Mouse (Mus musculus): ENCODE measurements around the gene C530008M17Rik. TPM values are rescaled to one million over a fixed set of nuclear protein-coding genes. Genes with fewer than 3 reads are reported as not detected.

Gene C530008M17Rik
- polyA plus RNA-seq, 1 experiment, result 4.9 TPM

- H3K4me1 ChIP-seq (ENCODE audit: control insufficient read depth, insufficient read depth, low read length), result no peaks in the 10 kb centered on the region
- TF ChIP-seq CTCF (IDR thresholded peaks at IDR 0.05; ENCODE audit: insufficient read depth, low read length) (no peak), POLR2A (IDR thresholded peaks at IDR 0.05; ENCODE audit: borderline replicate concordance, extremely low read depth, low read depth, low read length) (no peak)
- WGBS, result 68% methylated on average over 8 of the region's 8 CpGs
- DNase-seq, result no peak
- H3K4me3 ChIP-seq (replicated peaks; ENCODE audit: extremely low read depth, low read depth, low read length), result no peak overlapping the region
Measured at GRCm38 (mm10) chr5:76659958-76660635, 3.8 kb downstream of the C530008M17Rik start.

GRCm38 (mm10) chr5:76661310-76661709 is 5.0 kb downstream of the C530008M17Rik start:
- TF ChIP-seq POLR2A (IDR thresholded peaks at IDR 0.05; ENCODE audit: borderline replicate concordance, extremely low read depth, low read depth, low read length), result no peak
- H3K4me3 ChIP-seq (replicated peaks; ENCODE audit: extremely low read depth, low read depth, low read length), result no peak overlapping the region
- DNase-seq, result no peak
- H3K4me1 ChIP-seq (ENCODE audit: control insufficient read depth, insufficient read depth, low read length), result no peaks in the 10 kb centered on the region
- 71% methylated on average over 4 of the region's 4 CpGs for WGBS

GRCm38 (mm10) chr5:76664936-76665335 is 8.6 kb downstream of the C530008M17Rik start:
- no peak for TF ChIP-seq CTCF (IDR thresholded peaks at IDR 0.05; ENCODE audit: insufficient read depth, low read length)
- no peak for TF ChIP-seq POLR2A (IDR thresholded peaks at IDR 0.05; ENCODE audit: borderline replicate concordance, extremely low read depth, low read depth, low read length)

GRCm38 (mm10) chr5:76665421-76665820 is 9.1 kb downstream of the C530008M17Rik start:
- DNase-seq, result no peak
- no peak for TF ChIP-seq CTCF (IDR thresholded peaks at IDR 0.05; ENCODE audit: insufficient read depth, low read length)
- TF ChIP-seq POLR2A (IDR thresholded peaks at IDR 0.05; ENCODE audit: borderline replicate concordance, extremely low read depth, low read depth, low read length), result no peak
- H3K4me3 ChIP-seq (replicated peaks; ENCODE audit: extremely low read depth, low read depth, low read length), result no peak overlapping the region
- 35% methylated on average over 7 of the region's 7 CpGs for WGBS
- no peaks in the 10 kb centered on the region for H3K4me1 ChIP-seq (ENCODE audit: control insufficient read depth, insufficient read depth, low read length)

More at GRCm38 (mm10) chr5:76664936-76665335, 8.6 kb downstream of the C530008M17Rik start:
- 77% methylated on average over 7 of the region's 7 CpGs for WGBS
- DNase-seq, result no peak
- Histone ChIP-seq H3K4me3 (replicated peaks; ENCODE audit: extremely low read depth, low read depth, low read length) (no peak overlapping the region), H3K4me1 (ENCODE audit: control insufficient read depth, insufficient read depth, low read length) (no peaks in the 10 kb centered on the region)

- 63% methylated on average over 6 of the region's 6 CpGs for WGBS
- no peak for DNase-seq
- TF ChIP-seq POLR2A (IDR thresholded peaks at IDR 0.05; ENCODE audit: borderline replicate concordance, extremely low read depth, low read depth, low read length) (no peak), CTCF (IDR thresholded peaks at IDR 0.05; ENCODE audit: insufficient read depth, low read length) (no peak)
- Histone ChIP-seq H3K4me3 (replicated peaks; ENCODE audit: extremely low read depth, low read depth, low read length) (no peak overlapping the region), H3K4me1 (ENCODE audit: control insufficient read depth, insufficient read depth, low read length) (no peaks in the 10 kb centered on the region)
Measured at GRCm38 (mm10) chr5:76666026-76666756, 9.9 kb downstream of the C530008M17Rik start.

- H3K4me3 ChIP-seq (replicated peaks; ENCODE audit: extremely low read depth, low read depth, low read length), result no peak overlapping the region
- WGBS, result 60% methylated on average over 5 of the region's 5 CpGs
- DNase-seq, result no peak
- no peaks in the 10 kb centered on the region for H3K4me1 ChIP-seq (ENCODE audit: control insufficient read depth, insufficient read depth, low read length)
- TF ChIP-seq CTCF (IDR thresholded peaks at IDR 0.05; ENCODE audit: insufficient read depth, low read length), result no peak
- no peak for TF ChIP-seq POLR2A (IDR thresholded peaks at IDR 0.05; ENCODE audit: borderline replicate concordance, extremely low read depth, low read depth, low read length)
Measured at GRCm38 (mm10) chr5:76668118-76668517, 11.8 kb downstream of the C530008M17Rik start.

GRCm38 (mm10) chr5:76668547-76668946 is 12.2 kb downstream of the C530008M17Rik start:
- H3K4me1 ChIP-seq (ENCODE audit: control insufficient read depth, insufficient read depth, low read length), result no peaks in the 10 kb centered on the region
- DNase-seq, result no peak
- TF ChIP-seq POLR2A (IDR thresholded peaks at IDR 0.05; ENCODE audit: borderline replicate concordance, extremely low read depth, low read depth, low read length), result no peak
- TF ChIP-seq CTCF (IDR thresholded peaks at IDR 0.05; ENCODE audit: insufficient read depth, low read length), result no peak
- 83% methylated on average over 5 of the region's 5 CpGs for WGBS
- no peak overlapping the region for H3K4me3 ChIP-seq (replicated peaks; ENCODE audit: extremely low read depth, low read depth, low read length)

- no peak for TF ChIP-seq POLR2A (IDR thresholded peaks at IDR 0.05; ENCODE audit: borderline replicate concordance, extremely low read depth, low read depth, low read length)
- TF ChIP-seq CTCF (IDR thresholded peaks at IDR 0.05; ENCODE audit: insufficient read depth, low read length), result no peak
- WGBS, result 90% methylated on average over 10 of the region's 10 CpGs
Measured at GRCm38 (mm10) chr5:76670183-76670582, 13.9 kb downstream of the C530008M17Rik start.

GRCm38 (mm10) chr5:76674022-76674653 is 17.8 kb downstream of the C530008M17Rik start:
- 87% methylated on average over 5 of the region's 5 CpGs for WGBS
- H3K4me3 ChIP-seq (replicated peaks; ENCODE audit: extremely low read depth, low read depth, low read length), result no peak overlapping the region
- no peak for DNase-seq
- no peaks in the 10 kb centered on the region for H3K4me1 ChIP-seq (ENCODE audit: control insufficient read depth, insufficient read depth, low read length)
- TF ChIP-seq POLR2A (IDR thresholded peaks at IDR 0.05; ENCODE audit: borderline replicate concordance, extremely low read depth, low read depth, low read length), result no peak
- no peak for TF ChIP-seq CTCF (IDR thresholded peaks at IDR 0.05; ENCODE audit: insufficient read depth, low read length)

More at GRCm38 (mm10) chr5:76670183-76670582, 13.9 kb downstream of the C530008M17Rik start:
- H3K4me1 ChIP-seq (ENCODE audit: control insufficient read depth, insufficient read depth, low read length), result no peaks in the 10 kb centered on the region
- no peak for DNase-seq
- H3K4me3 ChIP-seq (replicated peaks; ENCODE audit: extremely low read depth, low read depth, low read length), result no peak overlapping the region

Measured in lung, adult 2 months (tissue).